Comparison of ENCODE assay signal across 23 mouse cellular contexts in the genomic region with DNA sequence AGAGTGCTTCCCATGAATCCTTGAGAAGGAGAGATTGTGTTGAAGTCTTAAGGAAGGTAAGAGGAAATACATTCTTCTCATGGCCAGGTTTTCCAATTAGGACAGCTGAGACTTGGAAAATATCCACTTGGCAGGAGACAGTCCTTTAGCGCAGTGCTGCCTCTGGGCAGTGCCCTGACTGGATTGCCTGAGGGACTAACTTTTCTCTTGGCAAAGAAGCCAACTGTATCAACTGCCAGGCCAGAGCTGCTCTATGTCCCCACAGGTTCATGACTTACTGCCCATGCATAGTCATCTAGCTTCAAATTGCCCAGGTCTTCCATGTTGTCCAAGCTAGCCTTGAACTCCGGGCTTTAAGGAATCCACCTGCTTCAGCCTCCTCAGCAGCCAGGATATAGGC.
DNase-seq lines count a peak whose midpoint lies in the region; ATAC-seq and TF ChIP-seq lines count a peak whose summit lies in the region.
"Had no signal": no experiment of that assay in that cellular context is flagged by ENCODE, and none has a peak within 500 bp of the region (broad histone marks: within the 10 kb centered on the region; RNA-seq: fewer than 3 reads in every experiment).

No protein-coding gene starts in this region.

- H3K4me3 ChIP-seq in heart, embryonic 15.5 days: no peak overlapping the region
- no peak overlapping the region for H3K4me3 ChIP-seq in limb, embryonic 15.5 days
- no peak overlapping the region for H3K4me3 ChIP-seq in limb, embryonic 10.5 days
- H3K4me3 ChIP-seq in brown adipose tissue, adult 24 weeks (ENCODE audit: insufficient read depth, low read depth, low read length): no peak overlapping the region
- no peak overlapping the region for H3K4me3 ChIP-seq in thymus, adult 2 months (ENCODE audit: control insufficient read depth, insufficient read depth, low read length)
- H3K4me3 ChIP-seq: forebrain, embryonic 13.5 days; intestine, embryonic 15.5 days; layer of hippocampus, adult 2 months; liver, embryonic 12.5 days; midbrain, embryonic 13.5 days; myocyte; neural tube, embryonic 15.5 days had no signal

- H3K4me1 ChIP-seq in heart, embryonic 15.5 days (replicated peaks): peaks cover 61% of the 10 kb centered on the region
- peaks cover 6% of the 10 kb centered on the region; the same call in 1 of the 2 replicates for H3K4me1 ChIP-seq in limb, embryonic 15.5 days
- H3K4me1 ChIP-seq in limb, embryonic 10.5 days: 0 out of 2 replicates have a peak, but pooled peaks cover 3% of the 10 kb centered on the region
- H3K4me1 ChIP-seq in brown adipose tissue, adult 24 weeks (ENCODE audit: control insufficient read depth, insufficient read depth, insufficient read length, low read length): peaks cover 37% of the 10 kb centered on the region
- no peaks in the 10 kb centered on the region for H3K4me1 ChIP-seq in thymus, adult 2 months (replicated peaks; ENCODE audit: control insufficient read depth, insufficient read depth, low read length)
- H3K4me1 ChIP-seq: midbrain, embryonic 13.5 days had no signal

- no peak for ATAC-seq in heart, embryonic 15.5 days (replicated peaks; ENCODE audit: insufficient number of reproducible peaks, insufficient read depth, low FRiP score, low read depth)
- ATAC-seq in limb, embryonic 15.5 days (ENCODE audit: insufficient number of reproducible peaks, low FRiP score, low TSS enrichment, low read depth): no peak
- ATAC-seq: activated CD4-positive, CD25-positive, alpha-beta regulatory T cell, adult 4 months; forebrain, embryonic 13.5 days; intestine, embryonic 15.5 days; liver, embryonic 12.5 days; midbrain, embryonic 13.5 days; Patski had no signal

- no peak overlapping the region for H3K4me2 ChIP-seq in heart, embryonic 15.5 days
- H3K4me2 ChIP-seq in limb, embryonic 15.5 days: no peak overlapping the region
- H3K4me2 ChIP-seq: forebrain, embryonic 13.5 days; hindbrain, embryonic 14.5 days; intestine, embryonic 15.5 days; liver, embryonic 12.5 days; midbrain, embryonic 13.5 days; neural tube, embryonic 15.5 days had no signal

- H3K9ac ChIP-seq in heart, embryonic 15.5 days: no peak overlapping the region
- no peak overlapping the region for H3K9ac ChIP-seq in limb, embryonic 15.5 days
- H3K9ac ChIP-seq: forebrain, embryonic 13.5 days; hindbrain, embryonic 14.5 days; intestine, embryonic 15.5 days; liver, embryonic 12.5 days; midbrain, embryonic 13.5 days; neural tube, embryonic 15.5 days had no signal

- TF ChIP-seq POLR2A in thymus, adult 2 months (IDR thresholded peaks at IDR 0.05; ENCODE audit: control insufficient read depth, extremely low read depth, insufficient read depth, low read length, poor library complexity): no peak

- H3K36me3 ChIP-seq in heart, embryonic 15.5 days: no peaks in the 10 kb centered on the region
- H3K36me3 ChIP-seq in limb, embryonic 15.5 days: peaks cover 3% of the 10 kb centered on the region; the same call in 1 of the 2 replicates
- H3K36me3 ChIP-seq in limb, embryonic 10.5 days: peaks cover 19% of the 10 kb centered on the region
- H3K36me3 ChIP-seq in thymus, adult 2 months (ENCODE audit: control insufficient read depth, insufficient read depth, low read length): no peaks in the 10 kb centered on the region; the same call in 1 of the 2 replicates
- H3K36me3 ChIP-seq: intestine, embryonic 15.5 days had no signal

- peak overlapping the region; percentile 55 for H3K27ac ChIP-seq in heart, embryonic 15.5 days
- H3K27ac ChIP-seq in limb, embryonic 15.5 days: peak overlapping the region; percentile 17; the same call in 1 of the 2 replicates
- no peak overlapping the region for H3K27ac ChIP-seq in limb, embryonic 10.5 days
- peak overlapping the region; percentile 57 for H3K27ac ChIP-seq in brown adipose tissue, adult 24 weeks (replicated peaks; ENCODE audit: low read depth, low read length)
- H3K27ac ChIP-seq in thymus, adult 2 months (ENCODE audit: control insufficient read depth, insufficient read depth, low read length): no peak overlapping the region
- H3K27ac ChIP-seq: forebrain, embryonic 13.5 days; hindbrain, embryonic 14.5 days; intestine, embryonic 15.5 days; liver, embryonic 12.5 days; midbrain, embryonic 13.5 days; neural tube, embryonic 15.5 days had no signal

- H3K27me3 ChIP-seq in heart, embryonic 15.5 days: no peaks in the 10 kb centered on the region
- no peaks in the 10 kb centered on the region for H3K27me3 ChIP-seq in limb, embryonic 15.5 days
- no peaks in the 10 kb centered on the region for H3K27me3 ChIP-seq in limb, embryonic 10.5 days (ENCODE audit: low read depth, poor library complexity, severe bottlenecking)
- no peaks in the 10 kb centered on the region for H3K27me3 ChIP-seq in thymus, adult 2 months (ENCODE audit: control insufficient read depth, insufficient read depth, low read length)
- H3K27me3 ChIP-seq: forebrain, embryonic 13.5 days; intestine, embryonic 15.5 days; liver, embryonic 12.5 days; midbrain, embryonic 13.5 days; neural tube, embryonic 15.5 days; Patski had no signal

- TF ChIP-seq CTCF in thymus, adult 2 months (IDR thresholded peaks at IDR 0.05; ENCODE audit: borderline replicate concordance, control insufficient read depth, extremely low read depth, insufficient read depth, low read length, poor library complexity): no peak

- WGBS in heart, embryonic 15.5 days: 76% methylated on average over 2 of the region's 2 CpGs
- 85% methylated on average over 2 of the region's 2 CpGs for WGBS in limb, embryonic 15.5 days
- WGBS in limb, embryonic 10.5 days: 92% methylated on average over 2 of the region's 2 CpGs
- 100% methylated on average over 2 of the region's 2 CpGs for WGBS in thymus, adult 2 months

- peak; percentile 48 for DNase-seq in adrenal gland, postnatal 14 days
- DNase-seq in adrenal gland, adult 8-10 months: no peak
- no peak for DNase-seq in heart, adult 8-10 months (ENCODE audit: low spot score)
- no peak for DNase-seq in limb, embryonic 10.5 days (ENCODE audit: low spot score)
- no peak for DNase-seq in thymus, adult 2 months
- DNase-seq: B cell, adult 2 months; cerebellum, adult 18-20 months; cerebellum, postnatal 36 days; gastrocnemius, postnatal 36 days; right cerebral cortex, postnatal 4 days had no signal

- no peaks in the 10 kb centered on the region for H3K9me3 ChIP-seq in heart, embryonic 15.5 days (replicated peaks)
- no peaks in the 10 kb centered on the region for H3K9me3 ChIP-seq in limb, embryonic 15.5 days
- H3K9me3 ChIP-seq in limb, embryonic 10.5 days (replicated peaks): no peaks in the 10 kb centered on the region
- H3K9me3 ChIP-seq: forebrain, embryonic 13.5 days; intestine, embryonic 15.5 days; liver, embryonic 12.5 days; midbrain, embryonic 13.5 days; neural tube, embryonic 15.5 days had no signal

Comparison
In these comparisons a context has a peak if more than half of its experiments do, and no peak if none do; other contexts are left out.
1. H3K27ac ChIP-seq: peak in heart, embryonic 15.5 days (single experiment), limb, embryonic 15.5 days (single experiment) and brown adipose tissue, adult 24 weeks (single experiment); none in limb, embryonic 10.5 days (single experiment) and thymus, adult 2 months (single experiment).